Mouse (Mus musculus): ENCODE results near the gene Gm10409. TPM values are rescaled to one million over a fixed set of nuclear protein-coding genes. Genes with fewer than 3 reads are reported as not detected.
"Not testable (repeated sequence)": the region's sequence is repeated elsewhere in the genome, so short reads cannot be mapped to it uniquely, and the experiment has no call there.

The Gm10409 gene
- 1.8 and 1.9 TPM in 2 replicates for polyA plus RNA-seq (2014; fragmentation: Nextera tagmentation; extraction: Ambion mirVana)

GRCm38 (mm10) chr14:3412314-3412713 lies at the start of gene Gm10409:
TSS of gene Gm10409 (plus strand) at chr14:3412614.
- not testable (repeated sequence) for H3K4me2 ChIP-seq; H3K9ac ChIP-seq (ENCODE audit: low read length); H3K4me3 ChIP-seq (ENCODE audit: low read depth, low read length); DNase-seq (ENCODE audit: low spot score, missing footprints); H3K36me3 ChIP-seq (ENCODE audit: control insufficient read depth, insufficient read depth, low read length); H3K27me3 ChIP-seq (ENCODE audit: control insufficient read depth, insufficient read depth, low read length); H3K27ac ChIP-seq (ENCODE audit: low read depth, low read length); ATAC-seq (ENCODE audit: low FRiP score); H3K4me1 ChIP-seq (ENCODE audit: control insufficient read depth, insufficient read depth, low read length); H3K9me3 ChIP-seq (ENCODE audit: control insufficient read depth, low read length)
- no CpG with 5 or more reads among the region's 32 CpGs for WGBS

GRCm38 (mm10) chr14:3394793-3395192 lies 17.6 kb upstream of the Gm10409 start, which contains the start of gene Gm10413:
TSS of gene Gm10413 (plus strand) at chr14:3395093.
- ATAC-seq (ENCODE audit: low FRiP score), result not testable (repeated sequence)
- no CpG with 5 or more reads among the region's 2 CpGs for whole genome bisulfite sequencing

GRCm38 (mm10) chr14:3427803-3428202 lies 15.4 kb downstream of the Gm10409 start, which contains the start of gene Gm3005:
TSS of gene Gm3005 (plus strand) at chr14:3428103.
- no CpG with 5 or more reads among the region's 2 CpGs for WGBS
- not testable (repeated sequence) for H3K4me1 ChIP-seq (ENCODE audit: control insufficient read depth, insufficient read depth, low read length); H3K9ac ChIP-seq (ENCODE audit: low read length); H3K4me2 ChIP-seq; DNase-seq (ENCODE audit: low spot score, missing footprints); ATAC-seq (ENCODE audit: low FRiP score); H3K36me3 ChIP-seq (ENCODE audit: control insufficient read depth, insufficient read depth, low read length); H3K4me3 ChIP-seq (ENCODE audit: low read depth, low read length); H3K27ac ChIP-seq (ENCODE audit: low read depth, low read length); H3K9me3 ChIP-seq (ENCODE audit: control insufficient read depth, low read length); H3K27me3 ChIP-seq (ENCODE audit: control insufficient read depth, insufficient read depth, low read length)

More at GRCm38 (mm10) chr14:3394793-3395192, 17.6 kb upstream of the Gm10409 start, which contains the start of gene Gm10413:
- not testable (repeated sequence) for H3K9me3 ChIP-seq (ENCODE audit: control insufficient read depth, low read length); DNase-seq (ENCODE audit: low spot score, missing footprints); H3K4me1 ChIP-seq (ENCODE audit: control insufficient read depth, insufficient read depth, low read length); H3K27ac ChIP-seq (ENCODE audit: low read depth, low read length); H3K9ac ChIP-seq (ENCODE audit: low read length); H3K4me2 ChIP-seq; H3K36me3 ChIP-seq (ENCODE audit: control insufficient read depth, insufficient read depth, low read length); H3K27me3 ChIP-seq (ENCODE audit: control insufficient read depth, insufficient read depth, low read length); H3K4me3 ChIP-seq (ENCODE audit: low read depth, low read length)

DNA sequence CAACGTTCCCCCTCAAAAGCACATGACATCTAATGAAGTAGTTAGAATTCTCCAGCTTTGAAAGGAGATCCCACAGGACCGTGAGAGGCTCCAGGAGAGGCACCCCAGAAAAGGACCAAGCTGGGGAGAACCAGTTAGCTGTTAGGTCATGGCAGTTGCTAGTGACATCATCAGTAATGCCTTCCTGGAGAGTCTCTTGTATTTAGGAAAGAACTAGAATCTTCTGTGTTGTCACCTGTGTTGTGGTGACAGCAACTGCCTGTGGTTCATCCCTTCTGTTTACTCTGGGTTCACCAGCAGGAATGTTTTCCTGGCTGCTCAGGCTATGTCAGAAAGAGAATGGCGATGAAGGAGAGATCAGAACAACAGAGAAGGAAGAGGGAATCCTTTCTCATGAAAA lies 36.7 kb downstream of the Gm10409 start, which contains the start of gene Gm10408:
TSS of gene Gm10408 (plus strand) at position 301 of the 400 bp plus-strand sequence.
- H3K27ac ChIP-seq (ENCODE audit: low read depth, low read length); H3K4me3 ChIP-seq (ENCODE audit: low read depth, low read length); H3K36me3 ChIP-seq (ENCODE audit: control insufficient read depth, insufficient read depth, low read length); H3K9me3 ChIP-seq (ENCODE audit: control insufficient read depth, low read length); H3K4me2 ChIP-seq; H3K4me1 ChIP-seq (ENCODE audit: control insufficient read depth, insufficient read depth, low read length); DNase-seq (ENCODE audit: low spot score, missing footprints); H3K9ac ChIP-seq (ENCODE audit: low read length); ATAC-seq (ENCODE audit: low FRiP score); H3K27me3 ChIP-seq (ENCODE audit: control insufficient read depth, insufficient read depth, low read length): not testable (repeated sequence)
- no CpG with 5 or more reads among the region's 3 CpGs for WGBS

Other genes starting within 250 kb of the Gm10409 start
- gene Gm5795, start 224.4 kb upstream of the Gm10409 start, polyA plus RNA-seq (2014; fragmentation: Nextera tagmentation; extraction: Ambion mirVana), result not detected in 2 replicates
- gene D830030K20Rik, start 204.1 kb upstream of the Gm10409 start, polyA plus RNA-seq (2014; fragmentation: Nextera tagmentation; extraction: Ambion mirVana), result 8.3 and 10.5 TPM in 2 replicates
- gene Gm2956, start 80.0 kb upstream of the Gm10409 start, polyA plus RNA-seq (2014; fragmentation: Nextera tagmentation; extraction: Ambion mirVana), result not detected in 2 replicates
- gene Gm10413, start 17.5 kb upstream of the Gm10409 start, polyA plus RNA-seq (2014; fragmentation: Nextera tagmentation; extraction: Ambion mirVana), result not detected in 2 replicates
- gene Gm3005, start 15.5 kb downstream of the Gm10409 start, polyA plus RNA-seq (2014; fragmentation: Nextera tagmentation; extraction: Ambion mirVana), result 1.3 and 2.0 TPM in 2 replicates
- not detected in 2 replicates for gene Gm10408, start 36.8 kb downstream of the Gm10409 start, polyA plus RNA-seq (2014; fragmentation: Nextera tagmentation; extraction: Ambion mirVana)
- not detected in 2 replicates for gene Gm3012, start 221.9 kb downstream of the Gm10409 start, polyA plus RNA-seq (2014; fragmentation: Nextera tagmentation; extraction: Ambion mirVana)
- 1.8 and 1.9 TPM in 2 replicates for gene Gm3020, start 239.4 kb downstream of the Gm10409 start, polyA plus RNA-seq (2014; fragmentation: Nextera tagmentation; extraction: Ambion mirVana)

All from midbrain, embryonic 11.5 days (tissue).